Mouse (Mus musculus) telencephalon, adult 2 months (tissue): Measurements from ENCODE around the gene Krt2.

Source experiments
- DNase-seq: peaks from one replicate; pipeline ENCODE4 v3.0.0-alpha.2; 2011; ENCODE audit warnings: low read depth, low spot score

Krt2 gene

GRCm38 (mm10) chr15:101772080-101772710, 45.8 kb downstream of the Krt2 start:
- DNase-seq = no peak

DNA sequence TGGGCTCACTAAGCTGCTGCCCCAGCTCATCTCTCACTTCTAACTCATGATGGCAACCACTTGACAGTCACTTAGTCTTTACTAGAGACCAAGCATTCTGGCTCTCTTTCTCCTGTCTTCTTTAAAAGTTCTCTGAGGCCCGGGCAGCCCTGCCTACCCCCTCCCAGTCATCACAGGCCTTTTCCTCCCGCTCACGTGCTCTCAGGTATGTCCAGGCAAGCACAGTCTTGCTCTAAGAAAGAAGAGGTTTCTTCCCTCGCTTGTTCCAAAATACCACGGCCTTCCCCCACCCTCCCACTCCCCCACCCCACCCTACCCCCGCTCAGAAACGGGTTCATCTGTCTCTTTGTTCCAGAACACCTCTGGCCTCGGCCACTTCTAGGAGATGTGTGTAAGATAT, 47.7 kb downstream of the Krt2 start:
- no peak for DNase-seq
